Mouse (Mus musculus) heart, adult 2 months (tissue): ENCODE data around the gene Sfrp2. TPM values are rescaled to one million over a fixed set of nuclear protein-coding genes. Genes with fewer than 3 reads are reported as not detected.

Experiments used
- DNase-seq, 2 experiments: peaks; one replicate each; pipeline ENCODE4 v3.0.0; 2021
- H3K27ac ChIP-seq: fragments of 200-600 bp; 2 replicates; pipeline ENCODE4 v1.8.1; 2022
- H3K27me3 ChIP-seq: fragments of 200-500 bp; 2 replicates; pipeline ENCODE4 v1.6.1; 2012; ENCODE audit warnings: mild to moderate bottlenecking, low read length, inconsistent platforms, mixed read lengths; ENCODE audit not compliant: control insufficient read depth, insufficient read depth
- H3K36me3 ChIP-seq: fragments of 200-500 bp; 2 replicates; pipeline ENCODE4 v1.6.1; 2012; ENCODE audit warnings: low read length, inconsistent platforms; ENCODE audit not compliant: control insufficient read depth, insufficient read depth
- H3K4me1 ChIP-seq: fragments of 200-500 bp; 2 replicates; pipeline ENCODE4 v1.6.1; 2011; ENCODE audit warnings: low read length; ENCODE audit not compliant: control insufficient read depth, insufficient read depth
- H3K4me3 ChIP-seq: fragments of 200-600 bp; 2 replicates; pipeline ENCODE4 v1.8.1; 2022
- H3K79me2 ChIP-seq: fragments of 200-500 bp; replicated peaks from 2 replicates; pipeline ENCODE4 v1.6.1; 2012; ENCODE audit warnings: mild to moderate bottlenecking, inconsistent platforms, low read length, moderate library complexity, mixed read lengths; ENCODE audit not compliant: control insufficient read depth, insufficient read depth
- H3K9ac ChIP-seq: fragments of 200-500 bp; 2 replicates; pipeline ENCODE4 v1.6.1; 2012; ENCODE audit warnings: low read depth, mild to moderate bottlenecking, control low read depth, inconsistent platforms, low read length, mixed read lengths
- CTCF ChIP-seq: fragments of 200-600 bp; IDR thresholded peaks from 2 replicates; pipeline ENCODE4 v1.8.1; 2022; ENCODE audit warnings: antibody characterized with exemption, mild to moderate bottlenecking, moderate library complexity
- EP300 ChIP-seq: fragments of 200-500 bp; IDR thresholded peaks from 2 replicates; pipeline ENCODE4 v1.6.1; 2011; ENCODE audit warnings: low read depth, low read length, control low read depth; ENCODE audit not compliant: insufficient read depth
- POLR2A ChIP-seq: fragments of 200-500 bp; IDR thresholded peaks from 2 replicates; pipeline ENCODE4 v1.6.1; 2011; ENCODE audit warnings: mild to moderate bottlenecking, low read depth, low read length, control low read depth; ENCODE audit not compliant: insufficient read depth
- WGBS: fragments of 180-500 bp; shearing (Covaris S2); methylation state at CpG from one replicate; pipeline ENCODE4 v1.1.7; 2018; 5-methylcytosine and 5-hydroxymethylcytosine counted together
- intact Hi-C: fragments of 180-260 bp; cut with DNase I; formaldehyde crosslinking; loops from one replicate; pipeline ENCODE4 v1.15.1; 2025
- polyA plus RNA-seq: library from polyadenylated mRNA; depleted of rRNA; stranded (reverse); fragments of >200 nt; gene quantifications from 2 replicates; pipeline ENCODE4 v1.2.3, GENCODE M21; 2012; rRNA removed
- total RNA-seq, 2 experiments: library from RNA; stranded (reverse); gene quantifications; 2 replicates each; pipeline ENCODE4 v1.2.3; 2021

Sfrp2 gene
- total and polyA plus RNA-seq, 3 experiments, result 3.2 to 20.2 (median 4.9) TPM

GRCm38 (mm10) chr3:83808483-83808882 lies 42.4 kb downstream of the Sfrp2 start:
- H3K27me3 ChIP-seq, result no peaks in the 10 kb centered on the region
- H3K9ac ChIP-seq, result no peak overlapping the region
- no peaks in the 10 kb centered on the region for H3K36me3 ChIP-seq
- no peaks in the 10 kb centered on the region for H3K79me2 ChIP-seq
- H3K4me3 ChIP-seq, result no peak overlapping the region
- intact Hi-C loops, result no loop called here
- TF ChIP-seq CTCF (no peak), POLR2A (no peak), EP300 (no peak)
- peaks cover 2% of the 10 kb centered on the region for H3K4me1 ChIP-seq
- 86% methylated on average over 12 of the region's 12 CpGs for WGBS
- H3K27ac ChIP-seq, result no peak overlapping the region
- DNase-seq, result no peak

GRCm38 (mm10) chr3:83811987-83812386 lies 45.9 kb downstream of the Sfrp2 start:
- H3K4me1 ChIP-seq, result peaks cover 2% of the 10 kb centered on the region
- no peak overlapping the region; the same call in 1 of the 2 replicates for H3K27ac ChIP-seq
- no peaks in the 10 kb centered on the region for H3K79me2 ChIP-seq
- no peak overlapping the region for H3K9ac ChIP-seq
- 62% methylated on average over 7 of the region's 7 CpGs for WGBS
- H3K4me3 ChIP-seq, result no peak overlapping the region
- intact Hi-C loops, result no loop called here
- H3K27me3 ChIP-seq, result no peaks in the 10 kb centered on the region
- no peaks in the 10 kb centered on the region for H3K36me3 ChIP-seq
- TF ChIP-seq POLR2A (no peak), CTCF (no peak), EP300 (no peak)
- DNase-seq, result no peak

GRCm38 (mm10) chr3:83812863-83813262 lies 46.7 kb downstream of the Sfrp2 start:
- DNase-seq, result no peak
- H3K27ac ChIP-seq, result no peak overlapping the region
- no peak overlapping the region for H3K9ac ChIP-seq
- H3K4me1 ChIP-seq, result peaks cover 2% of the 10 kb centered on the region
- H3K79me2 ChIP-seq, result no peaks in the 10 kb centered on the region
- H3K36me3 ChIP-seq, result no peaks in the 10 kb centered on the region
- H3K4me3 ChIP-seq, result no peak overlapping the region
- intact Hi-C loops, result no loop called here
- no peaks in the 10 kb centered on the region for H3K27me3 ChIP-seq
- TF ChIP-seq EP300 (no peak), CTCF (no peak), POLR2A (no peak)

GRCm38 (mm10) chr3:83816372-83816925 lies 50.3 kb downstream of the Sfrp2 start:
- no peak for TF ChIP-seq POLR2A
- no peak for TF ChIP-seq CTCF
- TF ChIP-seq EP300, result no peak
- intact Hi-C loops, result no loop called here
- H3K27ac ChIP-seq, result no peak overlapping the region
- H3K4me3 ChIP-seq, result no peak overlapping the region
- H3K79me2 ChIP-seq, result no peaks in the 10 kb centered on the region
- 82% methylated on average over 4 of the region's 4 CpGs for WGBS
- no peak for DNase-seq
- no peak overlapping the region for H3K9ac ChIP-seq
- no peaks in the 10 kb centered on the region for H3K27me3 ChIP-seq
- peaks cover 2% of the 10 kb centered on the region for H3K4me1 ChIP-seq
- no peaks in the 10 kb centered on the region for H3K36me3 ChIP-seq

- H3K27ac ChIP-seq, result no peak overlapping the region
- WGBS, result 87% methylated on average over 4 of the region's 4 CpGs
- H3K9ac ChIP-seq, result no peak overlapping the region
- no peak overlapping the region for H3K4me3 ChIP-seq
- no peaks in the 10 kb centered on the region for H3K4me1 ChIP-seq
- no peaks in the 10 kb centered on the region for H3K27me3 ChIP-seq
- DNase-seq, result no peak
- TF ChIP-seq CTCF (no peak), EP300 (no peak), POLR2A (no peak)
- no peaks in the 10 kb centered on the region for H3K79me2 ChIP-seq
- no peaks in the 10 kb centered on the region for H3K36me3 ChIP-seq
- intact Hi-C loops, result no loop called here
Measured at GRCm38 (mm10) chr3:83823774-83824173, 57.7 kb downstream of the Sfrp2 start.

Other genes with a start within 250 kb of the Sfrp2 start
- 1 to 10 TPM; 2.0 to 2.6 TPM for gene Tlr2, start 75.4 kb downstream of the Sfrp2 start, total RNA-seq
- 1.4 and 2.6 TPM in 2 replicates for gene Tlr2, start 75.4 kb downstream of the Sfrp2 start, polyA plus RNA-seq